Mouse (Mus musculus): ENCODE measurements around the gene Gmpr2.

Gene Gmpr2

GRCm38 (mm10) chr14:55671833-55672740 lies at the start of gene Gmpr2, which contains the start of gene Nedd8:
TSS of gene Gmpr2 (plus strand) at chr14:55671941.
TSS of gene Nedd8 (minus strand) at chr14:55672124.
- DNase-seq (ENCODE audit: low spot score): peak; percentile 93

GRCm38 (mm10) chr14:55628077-55628827 lies 43.5 kb upstream of the Gmpr2 start:
- no peak for DNase-seq (ENCODE audit: low spot score)

- DNase-seq (ENCODE audit: low spot score): peak; percentile 60
These were observed 42.4 kb upstream of the Gmpr2 start for GRCm38 (mm10) chr14:55629312-55629711.

- peak; percentile 54 for DNase-seq (ENCODE audit: low spot score)
These were observed 36.7 kb upstream of the Gmpr2 start for GRCm38 (mm10) chr14:55634874-55635522.

GRCm38 (mm10) chr14:55635523-55636007 lies 36.2 kb upstream of the Gmpr2 start, which contains the start of gene Ipo4:
TSS of gene Ipo4 (minus strand) at chr14:55635957.
- peak; percentile 89 for DNase-seq (ENCODE audit: low spot score)

- no peak for DNase-seq (ENCODE audit: low spot score)
These were observed 33.9 kb upstream of the Gmpr2 start, which contains the start of gene Gm49378 for GRCm38 (mm10) chr14:55637795-55638194. TSS of gene Gm49378 (minus strand) at chr14:55637895.

GRCm38 (mm10) chr14:55640816-55641215 lies 30.9 kb upstream of the Gmpr2 start:
- no peak for DNase-seq (ENCODE audit: low spot score)

GRCm38 (mm10) chr14:55641291-55641690 lies 30.4 kb upstream of the Gmpr2 start:
- DNase-seq (ENCODE audit: low spot score): no peak

- DNase-seq (ENCODE audit: low spot score): no peak
These were observed 29.1 kb upstream of the Gmpr2 start for GRCm38 (mm10) chr14:55642679-55643059.

- DNase-seq (ENCODE audit: low spot score): peak; percentile 76
These were observed 28.5 kb upstream of the Gmpr2 start, which contains the start of gene Tm9sf1 for GRCm38 (mm10) chr14:55643060-55643907. TSS of gene Tm9sf1 (minus strand) at chr14:55643806.

GRCm38 (mm10) chr14:55644261-55644888 lies 27.4 kb upstream of the Gmpr2 start:
- no peak for DNase-seq (ENCODE audit: low spot score)

GRCm38 (mm10) chr14:55649884-55650283 lies 21.9 kb upstream of the Gmpr2 start, which contains the start of gene Tssk4:
TSS of gene Tssk4 (plus strand) at chr14:55650184.
- no peak for DNase-seq (ENCODE audit: low spot score)

- DNase-seq (ENCODE audit: low spot score): no peak
These were observed 20.2 kb upstream of the Gmpr2 start for GRCm38 (mm10) chr14:55651528-55651927.

- DNase-seq (ENCODE audit: low spot score): no peak
These were observed 14.8 kb upstream of the Gmpr2 start for GRCm38 (mm10) chr14:55656935-55657334.

- no peak for DNase-seq (ENCODE audit: low spot score)
These were observed 13.7 kb upstream of the Gmpr2 start for GRCm38 (mm10) chr14:55658011-55658410.

GRCm38 (mm10) chr14:55659960-55660573 lies 11.7 kb upstream of the Gmpr2 start, which contains the start of gene Mdp1:
TSS of gene Mdp1 (minus strand) at chr14:55660508.
- DNase-seq (ENCODE audit: low spot score): peak; percentile 86

GRCm38 (mm10) chr14:55660636-55661035 lies 11.1 kb upstream of the Gmpr2 start:
- DNase-seq (ENCODE audit: low spot score): no peak

- no peak for DNase-seq (ENCODE audit: low spot score)
These were observed 282 bp upstream of the Gmpr2 start for GRCm38 (mm10) chr14:55671486-55671832.

- no peak for DNase-seq (ENCODE audit: low spot score)
These were observed 960 bp downstream of the Gmpr2 start for GRCm38 (mm10) chr14:55672741-55673060.

GRCm38 (mm10) chr14:55677615-55678014 lies 5.9 kb downstream of the Gmpr2 start:
- no peak for DNase-seq (ENCODE audit: low spot score)

Data from MN1 (cell line).